Mouse (Mus musculus) hindbrain, embryonic 14.5 days (tissue): ENCODE measurements around the gene Perm1. TPM values are rescaled to one million over a fixed set of nuclear protein-coding genes. Genes with fewer than 3 reads are reported as not detected.

Experiments used
- ATAC-seq: fragments of 200-750 bp; cut with Nextera tagmentation; 2 replicates; pipeline ENCODE4 v1.8.0; 2017; ENCODE audit warnings: moderate number of reproducible peaks, mild to moderate bottlenecking, moderate TSS enrichment, moderate library complexity; ENCODE audit not compliant: low FRiP score
- DNase-seq: peaks from one replicate; pipeline ENCODE4 v3.0.0-alpha.2; 2015; ENCODE audit warnings: low spot score
- H3K27ac ChIP-seq: fragments of 300-500 bp; sonication (generic); 2 replicates; pipeline ENCODE4 v1.5.1; 2014; ENCODE audit warnings: mild to moderate bottlenecking, moderate library complexity
- H3K27me3 ChIP-seq: fragments of 300-500 bp; sonication (generic); 2 replicates; pipeline ENCODE4 v1.6.1; 2014; ENCODE audit warnings: mild to moderate bottlenecking, low read length, mixed read lengths; ENCODE audit not compliant: control insufficient read depth, insufficient read depth
- H3K36me3 ChIP-seq: fragments of 300-500 bp; sonication (generic); replicated peaks from 2 replicates; pipeline ENCODE4 v1.6.1; 2014; ENCODE audit not compliant: control insufficient read depth, insufficient read depth
- H3K4me1 ChIP-seq: fragments of 300-500 bp; sonication (generic); replicated peaks from 2 replicates; pipeline ENCODE4 v1.6.1; 2014; ENCODE audit warnings: antibody characterized with exemption, low read length, mixed read lengths; ENCODE audit not compliant: control insufficient read depth, insufficient read depth
- H3K4me2 ChIP-seq: fragments of 300-500 bp; sonication (generic); replicated peaks from 2 replicates; pipeline ENCODE4 v1.6.1; 2014; ENCODE audit warnings: mild to moderate bottlenecking, moderate library complexity
- H3K4me3 ChIP-seq: fragments of 300-500 bp; sonication (generic); replicated peaks from 2 replicates; pipeline ENCODE4 v1.5.1; 2014; ENCODE audit warnings: mild to moderate bottlenecking, low read length
- H3K9ac ChIP-seq: fragments of 300-500 bp; sonication (generic); 2 replicates; pipeline ENCODE4 v1.6.1; 2014
- H3K9me3 ChIP-seq: fragments of 300-500 bp; sonication (generic); 2 replicates; pipeline ENCODE4 v1.6.1; 2016; ENCODE audit warnings: low read length; ENCODE audit not compliant: control insufficient read depth
- WGBS: fragments of 180-500 bp; shearing (Covaris S2); extraction: QIAGEN DNeasy Blood & Tissue Kit; methylation state at CpG from one replicate; pipeline ENCODE4 v1.1.7; 2014; 5-methylcytosine and 5-hydroxymethylcytosine counted together
- polyA plus RNA-seq: library from polyadenylated mRNA; unstranded; fragments of >200 nt; fragmentation: Nextera tagmentation; extraction: Ambion mirVana; gene quantifications from 2 replicates; pipeline ENCODE4 v1.2.1, GENCODE M21; 2014

Gene Perm1
- polyA plus RNA-seq, 1 experiment from 2014 or later = 2.2 TPM

- H3K36me3 ChIP-seq = peaks cover 59% of the 10 kb centered on the region
- peak within 1 kb of the TSS; percentile 88 for H3K4me3 ChIP-seq
- peak within 1 kb of the TSS; percentile 93 for H3K4me2 ChIP-seq
- peak within 1 kb of the TSS; percentile 83 for H3K27ac ChIP-seq
- peak within 1 kb of the TSS; percentile 86 for H3K9ac ChIP-seq
- WGBS = under 1% methylated on average over 36 of the region's 48 CpGs
- H3K27me3 ChIP-seq = no peaks in the 10 kb centered on the region
- ATAC-seq (peak; percentile 69), DNase-seq (peak; percentile 73)
- H3K4me1 ChIP-seq = peaks cover 18% of the 10 kb centered on the region
- H3K9me3 ChIP-seq = no peaks in the 10 kb centered on the region
Measured at GRCm38 (mm10) chr4:156234701-156235213, 19.1 kb downstream of the Perm1 start, which contains the start of gene Plekhn1. Gene Plekhn1 (minus strand): TSS chr4:156234857.

- peak overlapping the region; percentile 88 for H3K4me3 ChIP-seq
- ATAC-seq = peak; percentile 19; the same call in 1 of the 2 replicates
- 1% methylated on average over 15 of the region's 15 CpGs for WGBS
- DNase-seq = peak; percentile 68
- H3K9me3 ChIP-seq = no peaks in the 10 kb centered on the region
- H3K4me1 ChIP-seq = peaks cover 18% of the 10 kb centered on the region
- H3K4me2 ChIP-seq = peak overlapping the region; percentile 93
- H3K27ac ChIP-seq = peak overlapping the region; percentile 83
- peaks cover 59% of the 10 kb centered on the region for H3K36me3 ChIP-seq
- peak overlapping the region; percentile 80 for H3K9ac ChIP-seq
- no peaks in the 10 kb centered on the region for H3K27me3 ChIP-seq
Measured at GRCm38 (mm10) chr4:156235360-156235770, 19.7 kb downstream of the Perm1 start.

GRCm38 (mm10) chr4:156235808-156236533 is 20.3 kb downstream of the Perm1 start, which contains the start of gene Noc2l:
Gene Noc2l (plus strand): TSS chr4:156236010.
- H3K4me3 ChIP-seq = peak within 1 kb of the TSS; percentile 88
- WGBS = under 1% methylated on average over 89 of the region's 90 CpGs
- peak within 1 kb of the TSS; percentile 83 for H3K27ac ChIP-seq
- H3K4me2 ChIP-seq = peak within 1 kb of the TSS; percentile 93
- ATAC-seq = peak; percentile 89
- H3K27me3 ChIP-seq = no peaks in the 10 kb centered on the region
- peaks cover 18% of the 10 kb centered on the region for H3K4me1 ChIP-seq
- H3K9me3 ChIP-seq = no peaks in the 10 kb centered on the region
- peaks cover 59% of the 10 kb centered on the region for H3K36me3 ChIP-seq
- peak within 1 kb of the TSS; percentile 86 for H3K9ac ChIP-seq
- DNase-seq = peak; percentile 95

- peak overlapping the region; percentile 80; the same call in 1 of the 2 replicates for H3K9ac ChIP-seq
Measured at GRCm38 (mm10) chr4:156236651-156237447, 21.2 kb downstream of the Perm1 start.

GRCm38 (mm10) chr4:156249567-156249966 is 33.9 kb downstream of the Perm1 start:
- H3K4me2 ChIP-seq = no peak overlapping the region
- H3K36me3 ChIP-seq = peaks cover 50% of the 10 kb centered on the region
- ATAC-seq (no peak), DNase-seq (no peak)
- no peak overlapping the region for H3K27ac ChIP-seq
- H3K9ac ChIP-seq = no peak overlapping the region
- peaks cover 13% of the 10 kb centered on the region; the same call in 1 of the 2 replicates for H3K4me1 ChIP-seq
- 64% methylated on average over 11 of the region's 11 CpGs for WGBS
- no peak overlapping the region for H3K4me3 ChIP-seq
- no peaks in the 10 kb centered on the region for H3K9me3 ChIP-seq
- H3K27me3 ChIP-seq = peaks cover 4% of the 10 kb centered on the region; the same call in 1 of the 2 replicates

More at GRCm38 (mm10) chr4:156236651-156237447, 21.2 kb downstream of the Perm1 start:
- ATAC-seq = no peak
- no peak overlapping the region for H3K27ac ChIP-seq
- no peak for DNase-seq
- H3K36me3 ChIP-seq = peaks cover 59% of the 10 kb centered on the region
- peak overlapping the region; percentile 93 for H3K4me2 ChIP-seq
- H3K27me3 ChIP-seq = no peaks in the 10 kb centered on the region
- H3K4me1 ChIP-seq = peaks cover 18% of the 10 kb centered on the region
- 22% methylated on average over 55 of the region's 60 CpGs for WGBS
- peak overlapping the region; percentile 88 for H3K4me3 ChIP-seq
- H3K9me3 ChIP-seq = no peaks in the 10 kb centered on the region

GRCm38 (mm10) chr4:156251081-156251480 is 35.4 kb downstream of the Perm1 start:
- Histone ChIP-seq H3K27me3 (peaks cover 14% of the 10 kb centered on the region), H3K4me3 (no peak overlapping the region), H3K4me2 (no peak overlapping the region), H3K9me3 (no peaks in the 10 kb centered on the region), H3K36me3 (peaks cover 35% of the 10 kb centered on the region), H3K4me1 (peaks cover 22% of the 10 kb centered on the region; the same call in 1 of the 2 replicates), H3K27ac (peak overlapping the region; percentile 53), H3K9ac (no peak overlapping the region)
- WGBS = 53% methylated on average over 8 of the region's 8 CpGs
- no peak for DNase-seq
- ATAC-seq = 0 out of 2 replicates have a peak, but pooled peaks have one; percentile 13

GRCm38 (mm10) chr4:156252140-156252539 is 36.5 kb downstream of the Perm1 start:
- Histone ChIP-seq H3K27ac (peak overlapping the region; percentile 29; the same call in 1 of the 2 replicates), H3K27me3 (peaks cover 14% of the 10 kb centered on the region), H3K9ac (no peak overlapping the region), H3K4me3 (no peak overlapping the region), H3K4me2 (no peak overlapping the region), H3K4me1 (peaks cover 22% of the 10 kb centered on the region; the same call in 1 of the 2 replicates), H3K9me3 (no peaks in the 10 kb centered on the region), H3K36me3 (peaks cover 24% of the 10 kb centered on the region)
- WGBS = 28% methylated on average over 7 of the region's 7 CpGs
- DNase-seq (no peak), ATAC-seq (0 out of 2 replicates have a peak, but pooled peaks have one; percentile 7)

GRCm38 (mm10) chr4:156252619-156253018 is 37.0 kb downstream of the Perm1 start:
- no peak for DNase-seq
- H3K9ac ChIP-seq = no peak overlapping the region
- H3K4me1 ChIP-seq = peaks cover 22% of the 10 kb centered on the region; the same call in 1 of the 2 replicates
- peaks cover 14% of the 10 kb centered on the region for H3K27me3 ChIP-seq
- peak; percentile 13; the same call in 1 of the 2 replicates for ATAC-seq
- no peak overlapping the region for H3K4me2 ChIP-seq
- H3K27ac ChIP-seq = peak overlapping the region; percentile 57
- WGBS = 19% methylated on average over 3 of the region's 3 CpGs
- H3K9me3 ChIP-seq = no peaks in the 10 kb centered on the region
- no peak overlapping the region for H3K4me3 ChIP-seq
- H3K36me3 ChIP-seq = peaks cover 20% of the 10 kb centered on the region
